In genomic region chr11:54250575-54250974, GRCm38 (mm10) we compare ENCODE assay signal across 25 mouse cellular contexts. TPM values are rescaled to one million over a fixed set of nuclear protein-coding genes. Genes with fewer than 3 reads are reported as not detected.
"Had no signal": no experiment of that assay in that cellular context is flagged by ENCODE, and none has a peak within 500 bp of the region (broad histone marks: within the 10 kb centered on the region; RNA-seq: fewer than 3 reads in every experiment).

No protein-coding gene starts in this region.

- H3K4me2 ChIP-seq: intestine, embryonic 15.5 days; kidney, embryonic 15.5 days; limb, embryonic 13.5 days; liver, embryonic 12.5 days; liver, embryonic 15.5 days; midbrain, embryonic 13.5 days; neural tube, embryonic 13.5 days had no signal

- H3K4me3 ChIP-seq: intestine, embryonic 15.5 days; kidney, embryonic 15.5 days; limb, embryonic 13.5 days; liver, embryonic 12.5 days; liver, embryonic 15.5 days; megakaryocyte, embryonic 14.5 days; midbrain, embryonic 10.5 days; midbrain, embryonic 13.5 days; myocyte; neural tube, embryonic 13.5 days had no signal

- H3K27me3 ChIP-seq: intestine, embryonic 15.5 days; kidney, embryonic 15.5 days; limb, embryonic 13.5 days; liver, embryonic 15.5 days; midbrain, embryonic 13.5 days; neural tube, embryonic 13.5 days had no signal

- H3K4me1 ChIP-seq: intestine, embryonic 15.5 days; kidney, embryonic 15.5 days; midbrain, embryonic 10.5 days; midbrain, embryonic 13.5 days; neural tube, embryonic 13.5 days had no signal

- H3K36me3 ChIP-seq: intestine, embryonic 15.5 days; kidney, embryonic 15.5 days; limb, embryonic 13.5 days; liver, embryonic 12.5 days; liver, embryonic 15.5 days; midbrain, embryonic 10.5 days; midbrain, embryonic 13.5 days; neural tube, embryonic 13.5 days had no signal

- H3K9me3 ChIP-seq: intestine, embryonic 15.5 days; kidney, embryonic 15.5 days; limb, embryonic 13.5 days; liver, embryonic 12.5 days; liver, embryonic 15.5 days; megakaryocyte, embryonic 14.5 days; midbrain, embryonic 10.5 days; midbrain, embryonic 13.5 days; neural tube, embryonic 13.5 days had no signal

- ATAC-seq: intestine, embryonic 15.5 days; liver, embryonic 12.5 days; midbrain, embryonic 13.5 days; midbrain, embryonic 16.5 days had no signal

- H3K9ac ChIP-seq: intestine, embryonic 15.5 days; kidney, embryonic 15.5 days; limb, embryonic 13.5 days; liver, embryonic 12.5 days; liver, embryonic 15.5 days; midbrain, embryonic 13.5 days; neural tube, embryonic 13.5 days had no signal

- H3K27ac ChIP-seq: intestine, embryonic 15.5 days; kidney, embryonic 15.5 days; limb, embryonic 13.5 days; liver, embryonic 12.5 days; liver, embryonic 15.5 days; midbrain, embryonic 10.5 days; midbrain, embryonic 13.5 days; neural tube, embryonic 13.5 days; stomach, postnatal 0 days had no signal

- DNase-seq: kidney, adult 11 months; kidney, adult 8-10 months; kidney, postnatal 10 days; kidney, postnatal 36 days; left cerebral cortex, postnatal 4 days; liver; right cerebral cortex, adult 18-20 months; right cerebral cortex, postnatal 14 days; right cerebral cortex, postnatal 4 days; thymus, adult 2 months; thymus, postnatal 14 days; thymus, postnatal 4 days had no signal

RNA-seq across cellular contexts. Expression of gene Csf2, which starts 1.1 kb away (rescaled TPM):
- polyA plus RNA-seq: kidney, embryonic 15.5 days; limb, embryonic 13.5 days; liver, embryonic 12.5 days; liver, embryonic 15.5 days; midbrain, embryonic 10.5 days; midbrain, embryonic 13.5 days; midbrain, embryonic 16.5 days; myocyte; neural tube, embryonic 13.5 days; stomach, embryonic 14.5 days; stomach, postnatal 0 days had no signal

RNA-seq across cellular contexts. Expression of gene Il3, which starts 16.5 kb away (rescaled TPM):
- polyA plus RNA-seq: intestine, embryonic 15.5 days; kidney, embryonic 15.5 days; limb, embryonic 13.5 days; liver, embryonic 12.5 days; liver, embryonic 15.5 days; midbrain, embryonic 10.5 days; midbrain, embryonic 13.5 days; midbrain, embryonic 16.5 days; myocyte; neural tube, embryonic 13.5 days; stomach, embryonic 14.5 days; stomach, postnatal 0 days; thymus, adult 2 months had no signal
